Mouse (Mus musculus) heart, postnatal 4 days (tissue): ENCODE results near the gene Ebf3. TPM values are rescaled to one million over a fixed set of nuclear protein-coding genes. Genes with fewer than 3 reads are reported as not detected.

ENCODE experiments used
- DNase-seq: peaks from one replicate; pipeline ENCODE4 v3.0.0; 2021
- total RNA-seq, 2 experiments: library from RNA; stranded (reverse); gene quantifications; 2 replicates each; pipeline ENCODE4 v1.2.3; 2021

The Ebf3 gene
- total RNA-seq, 2 experiments from 2014 or later, result 18.7 to 20.1 TPM

DNA sequence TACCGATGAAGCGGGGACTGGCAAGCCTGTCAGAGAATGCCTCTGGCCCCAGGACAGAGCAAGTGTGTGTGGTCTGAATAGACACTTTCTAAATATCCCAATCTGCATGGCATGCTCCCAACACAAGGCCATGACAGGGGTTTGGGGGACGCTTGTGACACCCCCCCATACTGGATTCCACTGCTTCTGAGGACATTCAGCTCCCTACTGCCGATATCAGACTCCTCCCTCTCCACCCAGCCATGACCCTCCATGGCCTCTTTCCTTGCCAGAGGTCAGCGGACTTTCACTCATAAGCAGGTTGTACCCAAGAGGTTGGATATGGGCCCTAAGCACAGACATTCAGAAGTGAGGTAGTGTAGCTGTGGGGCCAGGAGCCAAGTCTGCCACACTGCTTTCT is 36.5 kb downstream of the Ebf3 start:
- no peak for DNase-seq

DNA sequence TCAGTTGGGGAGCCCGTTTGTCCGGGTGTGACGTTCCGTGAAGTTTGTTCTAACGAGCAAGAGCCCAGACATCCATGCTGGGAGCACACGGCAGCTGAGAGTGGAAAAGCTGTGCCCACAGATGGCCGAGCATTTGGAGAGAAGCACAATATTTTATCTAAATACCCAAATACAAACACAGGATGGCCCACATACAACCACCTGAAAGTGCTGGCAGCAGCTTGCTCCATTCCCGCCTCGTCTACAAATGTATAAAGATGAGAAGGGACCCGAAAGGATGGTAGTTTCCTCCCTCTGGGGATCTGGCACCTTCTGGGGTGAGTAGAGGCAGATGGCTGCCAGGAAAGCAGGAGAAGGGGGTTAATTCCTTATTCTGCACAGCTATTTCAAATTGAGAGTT is 42.0 kb downstream of the Ebf3 start:
- DNase-seq, result no peak

DNA sequence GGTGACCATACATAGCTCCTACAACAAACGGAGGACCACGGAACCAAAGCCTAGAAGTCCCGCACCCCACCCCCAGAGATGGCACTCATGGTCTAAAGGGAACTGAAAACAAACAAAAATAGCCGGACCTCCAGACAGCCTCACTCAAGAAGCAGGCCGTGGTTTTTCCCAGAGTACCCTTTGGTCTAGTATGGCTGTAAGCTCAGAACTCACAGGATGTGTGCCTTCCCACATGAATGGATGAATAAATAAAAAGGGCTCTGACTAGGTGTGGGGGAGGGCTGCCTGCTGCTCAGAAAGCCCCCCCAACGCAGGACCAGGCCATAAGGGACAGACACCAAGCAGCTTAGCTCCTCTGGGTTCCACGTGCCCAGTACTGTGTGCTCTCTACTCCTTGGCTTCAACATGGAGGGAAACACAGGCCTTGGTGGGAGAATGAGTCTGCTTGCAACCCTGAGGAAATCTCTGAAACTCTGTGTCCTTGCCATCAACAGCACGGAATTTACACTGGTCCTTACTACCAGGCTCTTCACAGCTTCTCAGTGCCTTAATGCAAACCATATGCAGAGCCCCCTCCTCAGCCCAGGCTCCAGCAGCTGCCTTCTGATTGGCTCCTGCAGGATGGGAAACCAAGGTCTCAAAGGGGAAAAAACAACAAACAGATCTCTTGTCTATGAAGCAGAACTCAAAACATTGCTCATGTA is 45.6 kb downstream of the Ebf3 start:
- no peak for DNase-seq

DNA sequence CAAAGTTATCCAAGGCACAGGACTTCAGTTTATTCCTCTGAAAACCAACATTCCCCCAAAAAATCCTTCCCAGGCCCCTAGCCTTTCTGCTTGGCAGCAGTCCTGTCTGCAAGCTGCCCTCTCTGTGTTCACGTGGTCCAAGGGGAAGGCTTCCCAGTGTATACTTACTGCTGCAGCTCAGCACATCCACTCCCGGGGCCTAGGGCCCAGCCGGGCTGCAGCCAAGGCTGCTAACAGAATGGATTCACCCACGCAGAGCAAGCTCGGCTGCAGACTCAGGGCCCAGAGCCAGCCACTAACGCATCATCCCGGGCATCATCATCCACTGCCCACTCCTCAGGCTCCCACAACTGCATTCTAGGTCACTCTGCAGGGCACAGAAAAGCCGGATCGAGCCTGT is 46.8 kb downstream of the Ebf3 start:
- peak; percentile 49 for DNase-seq

DNA sequence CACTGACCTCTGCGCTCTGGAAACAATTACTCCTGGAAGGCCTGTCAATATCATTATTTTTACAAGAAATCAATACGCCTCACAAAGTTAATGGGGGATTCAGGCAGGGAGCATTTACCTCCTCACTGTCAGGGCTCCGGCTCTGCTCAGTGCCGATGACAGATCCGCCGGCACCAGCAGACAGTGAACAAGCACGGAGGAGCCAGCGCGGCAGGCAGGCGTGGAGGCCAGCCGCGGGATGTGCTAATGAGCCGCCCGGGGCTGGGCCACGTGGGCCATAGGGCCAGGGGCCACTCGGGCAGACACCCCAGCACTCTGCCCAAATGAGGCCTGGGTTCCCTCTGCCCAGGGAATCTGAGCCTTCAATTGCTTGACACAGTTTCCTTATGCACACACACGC is 47.7 kb downstream of the Ebf3 start:
- DNase-seq, result no peak

DNA sequence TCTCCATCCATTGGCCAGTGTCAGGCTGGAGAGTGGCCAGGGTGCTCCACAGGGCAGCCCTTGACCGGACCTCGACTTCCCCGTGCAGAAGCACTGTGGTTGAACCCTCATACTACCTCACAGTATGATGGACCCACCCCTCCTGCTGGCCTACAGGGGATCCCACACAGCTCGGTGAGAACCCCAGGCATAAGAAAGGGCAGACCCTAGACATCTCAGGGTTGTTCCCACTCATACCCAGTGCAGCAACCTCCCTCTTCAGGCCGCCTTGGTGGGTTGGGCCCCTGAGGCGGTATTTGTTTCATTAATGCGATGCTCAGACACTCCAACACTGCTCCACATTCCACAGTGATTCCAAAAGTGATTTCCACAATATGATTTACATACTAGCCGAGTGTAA is 51.9 kb downstream of the Ebf3 start:
- no peak for DNase-seq

DNA sequence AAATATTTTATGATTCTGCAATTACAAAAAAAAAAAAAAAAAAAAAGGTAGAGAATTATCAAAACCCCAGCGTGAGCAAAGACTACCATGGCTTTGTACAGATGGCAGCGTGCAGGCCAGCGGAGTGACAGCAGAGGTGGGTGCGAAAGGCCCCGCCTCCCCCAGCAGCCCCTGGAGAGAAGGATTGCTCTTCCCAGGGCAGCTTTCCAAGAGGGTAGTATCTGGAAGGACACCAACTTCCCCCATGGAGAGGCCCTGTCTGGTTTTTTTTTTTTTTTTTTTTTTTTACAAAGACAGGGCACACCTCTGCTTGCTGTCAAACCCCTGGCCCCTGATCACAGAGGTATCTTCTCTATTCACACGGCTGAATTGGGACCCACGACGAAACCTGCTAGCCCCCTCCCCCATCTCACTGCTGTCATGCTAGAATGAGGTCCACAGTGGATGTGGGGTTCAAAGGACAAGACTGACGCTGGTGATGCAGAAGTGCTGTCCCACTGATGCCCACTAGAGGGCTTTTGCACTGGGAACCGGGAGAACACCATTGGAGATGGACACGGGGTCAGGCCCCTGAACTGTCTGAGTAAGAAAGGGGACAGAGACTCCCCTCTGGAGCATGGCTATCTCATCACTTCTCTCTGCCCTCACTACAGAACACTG is 67.9 kb downstream of the Ebf3 start:
- DNase-seq, result peak; percentile 81

DNA sequence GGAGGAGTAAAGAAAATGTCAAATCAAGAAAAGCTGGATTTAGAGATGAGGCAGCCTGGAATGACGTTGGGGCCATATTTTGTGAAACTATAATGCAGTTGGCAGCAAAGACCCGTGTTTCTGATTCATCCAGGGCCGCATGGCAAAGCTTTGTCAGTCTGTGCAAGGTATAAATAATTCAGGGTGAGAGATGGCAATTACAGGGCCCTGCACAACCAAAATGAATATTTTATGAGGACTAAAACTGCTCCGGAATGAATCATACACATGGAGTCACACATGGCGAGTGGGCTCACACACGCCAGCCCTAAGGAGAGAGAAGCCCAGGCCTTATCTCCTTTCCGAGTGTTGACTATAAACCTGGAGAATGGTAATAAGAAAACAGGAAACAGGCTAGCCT is 69.4 kb downstream of the Ebf3 start:
- DNase-seq, result no peak

DNA sequence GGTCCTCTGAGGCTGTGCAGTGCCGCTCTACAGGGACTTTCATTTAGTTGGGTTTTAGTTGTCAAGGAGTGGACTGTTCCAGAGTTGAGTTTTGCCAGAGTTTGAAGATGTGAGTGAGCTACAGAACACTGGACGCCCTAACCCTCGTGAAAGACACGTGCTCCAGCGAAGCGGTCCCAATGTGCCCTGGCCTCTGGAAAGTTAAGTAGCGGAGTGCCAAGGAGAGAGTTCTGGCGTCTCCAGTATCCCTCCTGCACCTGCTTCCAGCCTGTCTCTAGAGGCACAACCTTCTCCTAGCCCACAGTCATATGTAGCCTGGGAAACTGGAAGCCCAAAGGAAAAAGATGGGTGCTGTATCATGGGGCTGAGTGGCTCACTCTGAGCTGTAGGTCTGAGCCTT is 73.8 kb downstream of the Ebf3 start:
- no peak for DNase-seq

DNA sequence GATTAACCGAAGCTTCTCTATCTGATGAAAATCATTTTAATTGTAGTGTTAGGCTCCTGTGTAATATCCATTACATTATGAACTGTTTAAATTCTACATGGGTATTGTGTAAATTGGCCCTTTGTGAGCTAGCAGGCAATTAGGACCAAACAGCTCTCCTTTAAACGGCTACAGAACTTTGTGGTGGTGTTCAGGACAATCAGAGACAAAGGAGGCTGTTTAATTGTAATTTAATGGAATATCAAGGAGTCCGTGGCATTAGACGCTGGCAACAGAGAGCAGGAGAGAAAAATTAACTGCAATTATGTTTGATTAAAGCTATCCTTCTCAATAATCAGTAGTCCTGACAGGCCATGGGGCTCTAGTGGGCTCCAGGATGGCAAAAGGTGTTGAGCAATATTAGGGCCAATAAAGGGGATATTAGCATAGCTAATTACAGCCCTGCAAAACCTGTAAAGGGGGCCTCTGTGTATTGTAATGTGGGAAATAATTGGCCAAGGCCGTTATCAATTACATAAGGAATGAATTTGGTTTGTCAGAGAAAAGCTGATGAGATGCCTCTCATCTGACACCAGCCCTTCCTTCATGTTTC is 74.6 kb downstream of the Ebf3 start:
- no peak for DNase-seq

DNA sequence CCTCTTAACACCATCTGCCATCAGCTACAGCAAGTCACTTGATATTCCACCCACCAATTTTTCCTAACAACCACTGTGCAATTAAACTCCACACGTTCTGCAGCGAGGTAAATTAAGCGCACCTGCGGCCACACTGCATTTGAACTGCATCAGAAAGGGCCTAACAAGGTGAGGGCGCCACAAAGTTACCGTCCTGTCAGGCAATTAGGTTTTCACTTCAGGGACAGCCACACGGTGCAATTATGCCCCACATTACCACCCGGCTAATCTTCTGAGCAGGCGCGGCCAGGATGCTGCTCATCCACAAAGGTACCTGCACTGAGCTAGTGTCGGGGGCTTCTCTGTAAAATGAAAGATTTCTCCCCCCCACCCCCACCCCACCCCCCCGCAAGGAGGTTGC is 76.8 kb downstream of the Ebf3 start:
- DNase-seq, result no peak

DNA sequence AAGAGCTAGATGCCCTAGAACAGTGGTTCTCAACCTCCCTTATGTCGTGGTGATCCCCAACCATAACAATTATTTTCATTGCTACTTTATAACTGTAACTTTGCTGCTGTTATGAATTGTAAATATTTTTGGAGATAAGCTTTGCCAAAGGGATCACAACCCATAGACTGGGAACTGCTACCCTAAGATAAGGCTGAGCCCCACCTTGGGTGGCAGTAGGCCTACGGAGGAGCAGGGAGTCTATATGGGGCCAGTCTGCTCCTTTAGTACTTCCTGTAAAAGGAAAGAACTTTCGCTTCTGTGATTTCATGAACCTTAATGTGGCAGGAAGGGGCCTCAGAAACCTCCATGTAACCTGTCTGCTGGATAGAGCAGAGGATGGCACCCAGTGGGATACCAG is 90.4 kb downstream of the Ebf3 start:
- DNase-seq, result no peak

DNA sequence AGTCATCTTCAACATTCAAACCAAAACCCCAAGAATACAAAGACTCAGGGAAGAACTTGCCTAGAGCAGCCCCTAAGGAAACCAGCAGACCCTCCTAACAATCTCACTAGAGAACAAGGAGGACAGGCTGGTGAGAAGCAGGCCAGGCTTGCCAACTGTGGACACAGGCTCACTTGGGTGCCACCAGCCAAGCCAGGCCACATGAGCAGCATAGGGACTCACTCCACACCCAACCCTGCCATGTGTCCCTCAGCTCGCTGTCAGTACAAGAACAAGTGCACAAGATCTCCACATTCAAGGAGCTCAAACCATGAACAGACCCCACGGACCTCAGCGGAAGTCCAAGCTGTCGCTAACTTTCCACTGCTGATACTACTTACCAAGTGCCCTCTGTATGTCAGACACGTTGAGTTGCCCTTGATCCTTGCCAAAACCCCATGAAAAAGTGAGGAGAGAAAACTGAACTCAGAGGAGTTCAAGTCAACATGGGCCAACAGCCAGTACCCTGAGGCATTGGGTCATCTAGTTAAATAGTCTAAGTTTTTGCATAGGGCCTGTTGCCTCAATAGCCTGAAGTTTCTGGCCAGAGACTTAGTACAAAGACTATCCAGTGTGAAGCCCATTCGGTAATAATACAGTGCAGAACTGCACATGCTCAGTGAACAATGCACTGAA is 91.3 kb downstream of the Ebf3 start:
- DNase-seq, result no peak

DNA sequence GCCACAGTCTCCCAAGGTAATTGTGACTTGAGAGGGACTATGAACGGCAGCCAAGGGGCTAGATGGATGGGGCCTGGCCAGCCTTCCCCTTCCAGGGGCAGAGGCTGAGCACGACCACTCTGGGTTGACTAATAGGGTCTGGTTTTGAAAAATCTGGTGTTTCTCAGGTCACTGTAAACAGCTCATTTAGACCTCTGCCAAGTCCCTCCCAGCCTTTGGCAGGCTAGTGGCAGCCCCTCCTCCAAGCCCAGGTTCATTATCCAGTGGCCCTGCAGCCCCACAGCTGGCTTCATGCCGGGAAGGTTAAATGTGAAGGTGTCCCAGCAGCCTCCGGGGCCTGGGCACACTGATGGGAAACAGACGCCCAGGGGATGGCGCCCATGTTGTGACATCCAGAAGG is 92.6 kb downstream of the Ebf3 start:
- peak; percentile 52 for DNase-seq

DNA sequence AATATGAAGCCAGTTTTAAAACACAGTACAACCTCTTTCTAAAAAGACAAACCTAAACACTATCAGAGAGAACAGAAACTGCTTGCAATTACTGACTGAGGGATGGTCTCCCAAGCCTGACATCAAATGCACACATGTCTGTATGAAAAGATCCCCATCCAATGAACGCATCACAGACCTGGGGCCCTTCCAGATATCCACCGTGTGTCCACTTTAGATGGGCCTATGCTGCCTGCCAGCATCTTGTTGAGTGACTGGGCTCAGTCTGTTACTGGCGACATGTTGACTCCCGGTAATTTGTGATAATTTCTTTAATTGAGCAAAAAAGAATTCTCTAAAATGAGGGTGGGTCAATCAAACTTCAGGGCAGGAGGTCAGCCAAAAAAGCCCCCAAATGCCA is 93.8 kb downstream of the Ebf3 start:
- no peak for DNase-seq

DNA sequence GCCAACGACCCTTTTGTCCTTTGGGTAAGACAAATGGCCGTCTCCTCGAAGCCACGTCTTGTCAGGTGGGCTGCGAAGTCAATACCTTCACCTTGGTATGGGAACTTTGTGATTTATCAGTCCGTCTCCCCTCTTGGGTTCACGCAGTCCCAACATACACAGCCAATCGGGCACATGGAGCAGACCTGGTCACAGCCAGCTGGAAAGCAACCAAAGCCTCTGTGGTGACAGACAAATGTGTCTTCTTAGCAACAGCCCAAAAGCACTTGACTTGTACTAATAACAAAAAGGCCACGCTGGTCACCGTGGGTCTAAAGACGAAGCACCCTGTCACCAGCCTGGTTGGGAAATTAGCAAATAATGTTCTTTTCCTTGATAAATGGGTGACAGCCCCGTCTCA is 95.5 kb downstream of the Ebf3 start:
- no peak for DNase-seq

DNA sequence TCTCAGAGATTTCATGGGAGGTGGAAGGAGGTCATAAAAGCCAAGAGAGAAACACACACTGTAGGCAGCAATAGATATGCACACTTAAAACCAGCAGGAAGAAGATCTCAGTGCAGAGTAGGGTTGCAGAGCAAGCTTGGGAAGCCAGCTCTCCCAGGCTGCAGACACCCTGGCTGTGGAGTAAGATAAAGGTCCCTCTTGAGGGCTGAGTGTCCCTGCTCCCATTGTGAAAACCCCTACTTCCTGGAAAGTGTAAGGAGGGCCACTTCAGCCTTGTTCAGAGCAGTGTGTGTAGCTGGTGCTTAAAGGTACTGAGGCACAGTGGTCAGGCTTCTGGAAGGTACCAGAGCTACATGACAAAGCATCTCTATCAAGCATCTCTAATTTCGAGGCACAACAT is 100.8 kb downstream of the Ebf3 start:
- DNase-seq, result no peak

DNA sequence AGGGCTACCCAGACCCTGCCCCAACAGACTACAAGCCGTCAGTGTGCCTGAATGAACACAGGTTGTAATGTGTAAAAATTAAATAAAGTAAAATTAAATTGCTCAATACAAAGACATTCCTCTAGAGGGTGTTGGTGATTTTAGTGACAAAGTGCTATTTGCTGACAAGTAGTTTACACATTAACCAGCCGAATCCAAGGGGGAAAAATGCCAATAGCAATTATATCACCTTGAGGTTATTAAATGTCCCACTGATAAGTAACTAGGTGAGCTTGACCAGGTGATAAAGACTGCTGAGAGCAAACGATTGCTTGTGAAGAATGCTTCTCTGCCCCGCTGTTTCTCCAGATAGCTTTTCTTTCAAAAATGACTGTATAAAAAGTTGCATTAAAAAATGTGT is 102.9 kb downstream of the Ebf3 start:
- DNase-seq, result no peak

DNA sequence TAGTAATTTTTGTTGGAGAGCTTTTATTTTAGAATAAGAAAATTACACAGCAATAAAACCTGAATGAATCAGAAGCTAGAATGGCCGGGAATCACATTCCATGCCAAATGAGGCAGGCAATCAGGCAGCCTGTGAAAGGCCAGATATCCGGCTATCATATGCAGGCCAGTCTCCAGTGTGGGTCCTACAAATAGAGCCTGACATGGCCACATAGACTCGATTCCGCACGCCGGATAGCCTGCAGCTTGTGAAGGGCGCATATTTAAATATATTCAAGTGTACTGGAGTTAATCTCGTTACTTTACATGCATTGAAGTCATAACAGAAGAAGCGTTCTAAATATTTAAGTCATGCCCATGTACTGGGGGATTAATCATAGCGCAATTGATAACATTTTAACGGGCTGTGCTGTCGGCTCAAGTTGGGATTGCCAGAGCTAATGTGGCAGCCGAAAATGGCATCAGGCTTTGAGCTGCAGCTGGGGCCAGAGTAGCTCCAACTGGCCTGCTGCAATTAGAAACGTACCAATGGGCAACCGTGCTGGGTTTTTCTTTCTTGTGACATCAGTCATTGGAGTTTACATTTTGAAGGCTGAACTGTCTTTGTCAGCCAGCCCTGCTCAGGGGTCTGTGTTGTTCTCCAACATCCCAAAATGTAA is 104.4 kb downstream of the Ebf3 start:
- DNase-seq, result no peak

DNA sequence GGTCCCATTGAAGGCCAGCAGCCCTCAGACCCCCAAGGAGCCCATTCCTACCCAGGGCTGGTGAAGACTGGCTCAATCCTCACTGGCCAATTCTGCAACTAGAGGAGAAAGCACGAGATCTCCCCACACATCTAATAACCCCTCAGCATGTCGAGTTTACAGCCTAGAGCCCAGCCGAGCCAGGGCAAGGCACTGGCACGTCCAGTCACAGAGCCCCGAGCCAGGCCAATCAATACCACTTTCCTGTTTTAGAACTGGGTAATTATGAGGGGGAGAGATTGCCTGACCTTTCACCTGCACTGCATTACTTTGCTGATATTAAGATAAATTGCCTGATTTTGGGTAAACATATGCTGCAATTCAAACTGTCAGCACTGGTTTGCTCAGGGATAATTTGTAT is 105.7 kb downstream of the Ebf3 start:
- DNase-seq, result no peak

DNA sequence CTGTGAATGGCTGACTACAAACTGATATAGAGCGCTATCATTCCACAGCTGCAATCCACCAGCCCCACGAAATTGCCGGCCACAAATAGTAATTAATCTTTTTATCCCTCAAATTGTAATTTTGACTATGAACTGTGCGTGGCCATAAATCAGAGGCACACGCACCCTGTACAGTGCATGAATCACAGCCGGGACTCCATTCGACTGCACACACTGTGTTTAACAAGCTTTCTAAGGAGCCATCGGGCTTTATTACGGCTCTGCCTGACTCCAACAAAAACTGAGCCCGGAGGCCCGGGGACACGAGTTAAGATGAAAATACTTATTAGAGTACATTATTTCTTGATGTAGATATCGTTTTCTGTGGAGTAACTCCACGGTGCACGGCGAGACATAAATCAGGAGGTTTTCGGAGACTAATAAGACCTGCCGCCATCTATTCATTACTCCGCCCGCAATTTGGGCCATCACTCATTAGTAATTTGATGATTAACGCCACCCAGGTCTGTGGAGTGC is 107.4 kb downstream of the Ebf3 start:
- no peak for DNase-seq

DNA sequence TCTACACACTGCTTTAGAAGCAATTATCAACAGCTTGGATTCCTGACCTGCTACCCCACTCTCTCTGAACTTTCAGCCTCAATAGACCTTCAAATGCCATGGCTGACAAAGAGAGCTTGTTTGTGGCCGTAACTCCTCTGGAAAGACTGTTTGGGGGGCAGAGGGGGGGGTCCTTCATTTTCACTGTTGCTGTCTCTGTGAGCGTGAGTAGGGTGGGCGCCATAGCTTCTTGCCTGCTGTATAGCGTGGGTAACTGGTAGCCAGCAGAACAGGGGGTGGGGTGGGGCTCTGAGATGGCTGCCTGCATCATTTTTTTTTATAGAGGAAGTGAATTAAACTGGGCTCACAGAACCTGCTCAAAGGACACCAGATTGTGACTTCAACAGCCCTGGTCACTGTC is 114.7 kb downstream of the Ebf3 start:
- DNase-seq, result no peak

DNA sequence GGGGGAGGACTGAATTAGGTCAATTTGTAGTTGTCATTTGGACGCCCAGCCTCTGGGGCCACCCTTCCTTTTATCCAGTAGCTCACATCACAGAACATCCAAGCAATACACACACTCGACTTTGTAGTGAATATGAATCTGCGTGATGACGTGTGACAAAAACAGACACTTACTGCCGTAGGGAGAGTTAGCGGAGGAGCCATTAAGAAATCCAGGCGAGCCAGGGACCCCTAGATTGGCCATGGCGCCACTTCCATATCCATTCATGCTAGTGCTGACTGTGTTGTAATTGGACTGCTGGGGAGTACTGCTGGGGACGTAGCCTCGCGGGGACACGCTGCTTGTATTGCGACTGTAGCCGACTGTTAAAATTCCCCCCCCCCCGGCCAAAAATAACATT is 115.3 kb downstream of the Ebf3 start:
- DNase-seq, result no peak
